Mouse (Mus musculus): ENCODE results near the gene Pml.
"Not testable (repeated sequence)": the region's sequence is repeated elsewhere in the genome, so short reads cannot be mapped to it uniquely, and the experiment has no call there.

The Pml gene

GRCm38 (mm10) chr9:58249592-58250192 is at the start of gene Pml:
Gene Pml, minus strand, starts transcription at chr9:58249786.
- peak; percentile 87 for DNase-seq

DNA sequence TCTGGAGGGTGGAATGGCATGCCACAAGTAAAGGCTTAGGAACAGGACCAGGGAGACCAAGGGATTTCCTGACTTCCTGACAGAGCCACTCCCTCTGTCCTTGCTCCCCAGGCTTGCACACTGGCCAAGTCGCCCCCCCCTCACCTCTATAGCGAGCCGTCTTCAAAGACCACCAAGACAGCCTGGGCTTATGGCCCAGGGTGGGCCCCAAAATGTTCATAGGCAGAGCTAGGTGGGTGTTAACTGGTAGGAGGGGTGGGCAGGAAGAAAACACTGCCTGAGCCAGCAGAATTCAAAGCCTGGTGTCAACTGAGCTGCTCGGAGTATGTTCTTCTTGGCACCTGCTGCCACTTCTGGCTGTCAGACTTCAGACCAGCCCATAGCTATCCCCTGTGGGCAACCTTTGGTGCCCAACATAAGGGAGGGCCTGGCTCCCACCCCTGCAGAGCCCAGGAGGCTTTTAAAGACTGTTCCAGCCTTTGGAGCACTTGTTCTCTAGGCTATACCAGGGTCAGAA is 48.4 kb upstream of the Pml start:
- no peak for DNase-seq

DNA sequence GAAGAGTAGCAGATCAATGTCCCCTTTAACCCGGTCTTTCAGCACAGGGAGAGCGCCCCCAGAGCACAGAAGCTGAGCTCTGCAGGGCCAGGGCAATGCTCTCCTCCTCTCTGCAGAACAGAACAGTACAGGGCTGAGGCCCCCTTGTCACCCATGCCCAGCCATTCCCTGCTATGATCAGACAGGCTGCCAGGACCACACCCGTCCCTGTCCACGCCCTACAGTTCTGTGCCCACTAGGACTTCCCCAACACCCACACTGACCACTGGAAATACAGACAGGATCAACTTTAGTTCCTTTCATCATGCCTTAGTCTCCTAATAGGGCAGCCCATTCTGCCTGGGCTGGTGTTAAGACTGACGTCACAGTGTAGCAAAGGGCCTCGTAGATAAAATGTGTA is 47.5 kb upstream of the Pml start:
- DNase-seq, result no peak

DNA sequence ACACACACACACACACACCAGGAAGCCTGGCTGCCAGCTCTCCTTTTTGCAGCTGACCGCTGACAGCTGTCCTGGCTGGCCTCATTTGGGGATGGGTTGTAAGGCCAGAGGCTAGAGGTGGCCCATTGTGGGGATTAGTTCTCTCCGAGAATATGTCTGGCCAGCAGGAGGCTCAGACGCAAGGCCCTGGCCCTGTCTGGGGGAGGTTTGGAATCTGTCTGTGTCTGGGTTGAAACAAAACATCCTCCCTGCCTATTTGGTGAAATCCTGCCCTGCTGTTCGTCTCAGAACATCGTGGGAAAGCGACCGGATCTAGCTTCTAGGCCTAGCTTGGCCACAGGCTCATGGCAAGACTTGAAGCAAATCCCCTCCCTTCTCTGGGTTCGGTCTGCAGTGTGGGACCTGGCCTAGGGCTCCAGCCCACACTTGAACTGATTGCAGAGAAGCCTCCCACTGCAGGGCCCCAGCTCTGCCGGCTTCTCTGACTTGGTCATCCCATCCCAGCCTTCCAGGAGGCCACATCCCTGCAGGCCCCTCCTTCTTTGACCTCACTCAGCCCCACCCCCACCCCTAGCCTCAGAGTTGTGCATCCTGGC is 46.3 kb upstream of the Pml start:
- DNase-seq, result peak; percentile 76

- no peak for DNase-seq
Measured at GRCm38 (mm10) chr9:58295345-58295744, 45.8 kb upstream of the Pml start.

DNA sequence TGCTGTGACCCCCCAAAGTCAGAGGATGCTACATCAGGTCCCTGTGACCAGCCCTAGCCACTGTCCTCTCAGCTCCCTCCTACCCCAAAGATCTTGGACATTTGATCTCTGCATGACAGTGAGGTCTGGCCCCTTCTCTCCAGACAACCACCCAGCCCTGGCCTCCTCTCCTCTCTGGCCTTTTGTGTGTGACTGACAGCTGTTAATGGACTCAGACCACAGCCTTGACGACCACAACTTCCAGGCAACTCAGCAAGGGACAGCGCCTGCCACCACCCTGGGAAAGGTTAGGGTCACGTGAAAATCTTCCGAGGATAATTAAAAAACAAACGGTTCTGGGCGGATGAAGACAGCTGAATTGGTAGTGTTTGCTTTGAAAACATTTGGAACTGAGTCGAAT is 44.9 kb upstream of the Pml start:
- no peak for DNase-seq

DNA sequence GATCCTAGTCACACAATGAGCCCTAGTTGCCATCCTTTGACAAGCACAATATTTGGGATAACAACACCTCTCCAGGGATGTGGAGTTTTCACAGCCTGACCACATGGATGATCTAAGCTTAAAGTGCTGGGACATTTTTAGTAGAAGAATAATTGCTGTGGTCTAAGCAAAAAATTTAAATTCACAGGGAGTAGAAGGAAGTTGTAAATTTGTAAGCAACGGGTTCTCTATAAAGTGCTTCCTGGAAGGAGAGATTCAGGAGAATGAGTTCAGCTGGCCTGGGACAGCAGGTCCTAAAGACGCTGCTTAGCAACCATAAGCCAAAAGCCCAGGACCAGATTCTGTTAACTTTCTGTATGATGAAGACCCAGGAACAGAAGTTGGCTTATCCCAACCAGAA is 40.3 kb upstream of the Pml start:
- no peak for DNase-seq

DNA sequence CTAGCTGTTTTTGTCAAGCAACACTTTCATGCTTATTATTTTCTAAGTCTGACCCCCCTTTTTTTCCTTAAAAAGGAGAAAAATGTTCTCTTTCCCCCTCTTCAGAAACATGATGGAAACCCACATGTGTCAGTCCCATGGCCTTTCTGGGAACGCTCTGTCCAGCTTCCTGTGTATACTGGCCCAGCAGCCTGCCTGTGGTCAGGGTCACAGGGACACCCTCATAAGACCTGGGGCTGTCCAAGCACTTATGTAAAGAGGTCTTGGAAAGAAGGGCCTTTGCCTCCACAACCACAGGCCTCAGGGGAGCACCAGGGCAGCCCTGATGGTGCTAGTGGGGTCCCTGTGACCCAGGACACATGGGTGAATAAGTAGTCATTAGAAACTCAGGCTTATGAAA is 39.5 kb upstream of the Pml start:
- peak; percentile 68 for DNase-seq

- DNase-seq, result no peak
Measured at GRCm38 (mm10) chr9:58283431-58283830, 33.8 kb upstream of the Pml start.

GRCm38 (mm10) chr9:58281597-58281996 is 32.0 kb upstream of the Pml start:
- no peak for DNase-seq

DNA sequence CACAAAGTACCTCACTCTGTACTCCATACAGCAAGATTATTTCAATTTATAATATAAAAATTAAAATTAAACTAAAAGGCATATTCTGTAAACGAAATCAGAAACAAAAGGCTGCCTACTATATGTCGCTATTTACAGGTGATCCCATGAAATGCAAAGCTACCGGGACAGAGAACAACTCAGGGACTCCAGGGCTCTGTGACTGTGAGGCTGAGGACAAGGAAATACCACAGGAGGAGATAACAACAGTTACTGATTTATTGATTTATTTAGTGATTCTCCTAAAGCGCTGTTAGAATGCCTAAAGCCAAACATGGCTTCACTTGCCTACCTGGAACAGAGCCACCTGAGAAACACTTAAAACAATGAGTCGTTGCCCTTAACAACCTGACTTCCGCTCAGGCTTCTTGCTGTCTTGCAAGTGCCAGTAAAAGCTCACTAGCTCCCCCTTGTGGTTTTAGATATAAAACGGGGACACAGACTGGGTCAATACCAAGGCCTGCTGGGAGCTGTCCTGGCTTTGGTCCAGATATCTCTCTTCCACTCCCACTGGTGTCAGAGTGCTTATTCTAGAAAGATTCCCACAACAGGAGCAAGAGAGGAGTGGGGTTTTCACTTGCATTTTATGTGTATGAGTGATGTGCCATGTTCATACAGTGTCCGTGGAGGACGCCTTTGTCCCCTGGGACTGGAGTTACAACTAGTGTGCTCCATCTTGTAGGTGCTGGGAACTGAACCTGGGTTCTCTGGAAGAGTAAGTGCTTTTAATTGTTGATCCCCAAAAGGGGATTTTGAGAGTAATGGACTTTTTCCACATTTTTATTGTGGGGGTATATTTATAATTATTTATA is 30.9 kb upstream of the Pml start:
- peak; percentile 86 for DNase-seq

GRCm38 (mm10) chr9:58279780-58280179 is 30.2 kb upstream of the Pml start:
- DNase-seq, result no peak

DNA sequence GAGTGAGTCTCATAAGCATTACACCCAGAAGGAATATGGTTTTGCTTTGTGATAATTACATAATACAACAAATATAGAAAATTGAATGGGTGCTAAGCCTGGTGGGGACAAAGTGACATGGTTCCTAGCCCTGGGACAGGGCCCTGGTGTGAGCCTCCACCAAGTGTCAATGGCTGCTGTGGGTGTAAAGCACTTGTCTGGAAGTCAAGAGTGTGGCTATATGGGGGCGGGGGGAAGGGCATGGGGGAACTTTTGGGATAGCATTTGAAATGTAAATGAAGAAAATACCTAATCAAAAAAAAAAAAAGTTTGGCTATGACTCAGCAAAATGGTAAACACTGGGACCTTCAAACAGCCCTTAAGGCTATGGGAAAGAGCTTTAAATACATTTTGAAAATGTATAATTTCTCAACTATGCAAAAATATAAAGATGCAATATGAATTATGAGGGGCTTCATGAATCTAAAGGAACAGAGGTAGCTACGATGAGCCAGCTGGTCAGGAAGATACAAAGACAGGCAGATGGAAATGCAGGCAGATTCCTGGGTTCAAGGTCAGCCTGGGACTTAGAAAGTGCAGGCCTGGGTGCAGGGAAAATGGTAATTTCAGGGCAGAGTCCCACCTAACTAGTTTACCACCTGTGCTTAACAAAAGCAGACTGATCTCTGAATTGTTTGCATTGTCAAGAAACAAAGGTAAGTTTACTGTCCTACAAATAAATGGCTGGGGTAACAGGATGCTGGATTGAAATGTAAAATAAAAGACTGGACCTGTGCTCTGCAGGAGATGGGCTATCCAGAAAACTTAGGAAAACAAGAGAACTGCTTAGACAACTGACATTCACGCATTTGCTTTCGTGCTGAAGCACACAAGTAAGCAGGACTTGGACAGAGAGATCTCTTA is 29.5 kb upstream of the Pml start:
- no peak for DNase-seq

GRCm38 (mm10) chr9:58278313-58278712 is 28.7 kb upstream of the Pml start:
- DNase-seq, result no peak

GRCm38 (mm10) chr9:58276346-58276745 is 26.8 kb upstream of the Pml start:
- DNase-seq, result no peak

DNA sequence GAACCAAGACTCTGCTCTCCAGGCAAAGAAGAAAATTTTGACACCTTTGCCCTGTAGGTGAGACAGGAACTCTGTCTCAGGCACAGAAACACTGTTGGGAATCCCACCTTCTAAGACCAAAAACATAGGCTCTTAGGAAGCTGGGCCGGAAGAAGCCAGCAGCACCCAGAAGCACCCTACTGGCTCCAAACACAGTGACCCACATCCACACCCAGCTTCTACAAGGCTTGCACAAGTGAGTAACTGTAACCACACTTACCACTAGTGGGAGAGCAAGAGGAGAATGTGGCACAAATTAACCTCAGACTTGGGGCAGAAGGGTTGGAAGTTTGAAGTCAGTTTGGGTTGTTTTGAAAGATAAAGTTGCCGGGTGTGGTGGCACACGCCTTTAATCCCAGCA is 26.2 kb upstream of the Pml start:
- no peak for DNase-seq

DNA sequence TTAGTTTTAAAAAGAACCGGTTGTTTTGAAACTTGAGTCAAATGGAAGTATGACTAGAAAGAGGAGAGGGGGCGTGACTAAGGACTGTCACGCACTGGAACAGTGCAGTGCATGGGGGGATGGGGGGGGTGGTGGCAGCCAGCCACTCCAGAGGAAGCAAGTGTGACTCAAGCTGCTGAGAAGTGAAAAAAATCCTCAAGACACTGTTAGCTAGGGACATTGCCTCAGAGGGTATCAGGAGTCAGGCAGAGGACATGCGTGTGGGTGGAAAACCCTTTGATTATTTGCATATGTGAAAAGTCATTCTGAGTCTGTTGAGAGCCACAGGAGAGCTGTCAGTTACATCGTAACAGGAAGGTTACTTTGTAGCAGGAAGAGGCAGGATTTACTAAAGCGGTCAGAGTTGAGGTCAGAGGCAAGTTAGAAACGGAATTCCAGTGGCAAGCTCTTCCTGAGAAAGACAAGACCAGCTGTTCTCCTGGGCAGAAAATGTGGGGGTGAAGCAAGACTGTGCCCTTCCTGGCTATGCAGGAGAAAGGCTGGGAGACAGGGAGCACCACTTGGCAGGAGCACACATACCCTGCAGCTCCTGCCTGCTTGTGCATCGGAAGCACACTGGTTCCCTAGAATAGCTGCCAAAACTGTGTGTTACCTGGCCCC is 25.7 kb upstream of the Pml start:
- peak; percentile 77 for DNase-seq

GRCm38 (mm10) chr9:58274626-58275025 is 25.0 kb upstream of the Pml start:
- no peak for DNase-seq

- no peak for DNase-seq
Measured at GRCm38 (mm10) chr9:58274101-58274604, 24.6 kb upstream of the Pml start.

GRCm38 (mm10) chr9:58272855-58273254 is 23.3 kb upstream of the Pml start:
- no peak for DNase-seq

DNA sequence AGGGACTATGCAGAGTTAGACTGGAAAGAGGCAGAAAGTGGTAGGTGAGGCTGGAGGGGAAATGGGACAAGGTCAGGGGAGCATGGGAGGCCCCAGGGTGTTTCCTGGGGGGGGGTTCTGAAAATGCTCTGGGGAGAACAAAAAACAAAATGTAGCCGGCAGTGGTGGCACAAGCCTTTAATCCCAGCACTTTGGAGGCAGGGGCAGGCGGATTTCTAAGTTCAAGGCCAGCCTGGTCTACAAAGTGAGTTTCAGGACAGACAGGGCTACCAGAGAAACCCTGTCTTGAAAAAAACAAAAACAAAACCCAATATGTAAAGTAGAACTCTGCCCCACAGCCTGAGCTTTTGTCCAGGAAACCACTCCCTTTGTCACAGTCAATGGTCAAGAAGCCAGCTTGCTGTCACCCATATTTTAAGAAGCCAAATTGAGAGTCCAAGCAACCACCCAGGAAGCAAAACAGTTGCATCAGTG is 22.5 kb upstream of the Pml start:
- no peak for DNase-seq

- not testable (repeated sequence) for DNase-seq
Measured at GRCm38 (mm10) chr9:58271551-58271950, 22.0 kb upstream of the Pml start.
